Mouse (Mus musculus) frontal cortex, adult (tissue): Measurements from ENCODE around the gene Parp6.

Experiments used
- ATAC-seq: cut with Nextera tagmentation; 2 replicates; pipeline ENCODE4 v1.9.2; 2017; ENCODE audit warnings: mild to moderate bottlenecking, moderate library complexity, mixed read lengths; ENCODE audit not compliant: low TSS enrichment

Parp6 gene

DNA sequence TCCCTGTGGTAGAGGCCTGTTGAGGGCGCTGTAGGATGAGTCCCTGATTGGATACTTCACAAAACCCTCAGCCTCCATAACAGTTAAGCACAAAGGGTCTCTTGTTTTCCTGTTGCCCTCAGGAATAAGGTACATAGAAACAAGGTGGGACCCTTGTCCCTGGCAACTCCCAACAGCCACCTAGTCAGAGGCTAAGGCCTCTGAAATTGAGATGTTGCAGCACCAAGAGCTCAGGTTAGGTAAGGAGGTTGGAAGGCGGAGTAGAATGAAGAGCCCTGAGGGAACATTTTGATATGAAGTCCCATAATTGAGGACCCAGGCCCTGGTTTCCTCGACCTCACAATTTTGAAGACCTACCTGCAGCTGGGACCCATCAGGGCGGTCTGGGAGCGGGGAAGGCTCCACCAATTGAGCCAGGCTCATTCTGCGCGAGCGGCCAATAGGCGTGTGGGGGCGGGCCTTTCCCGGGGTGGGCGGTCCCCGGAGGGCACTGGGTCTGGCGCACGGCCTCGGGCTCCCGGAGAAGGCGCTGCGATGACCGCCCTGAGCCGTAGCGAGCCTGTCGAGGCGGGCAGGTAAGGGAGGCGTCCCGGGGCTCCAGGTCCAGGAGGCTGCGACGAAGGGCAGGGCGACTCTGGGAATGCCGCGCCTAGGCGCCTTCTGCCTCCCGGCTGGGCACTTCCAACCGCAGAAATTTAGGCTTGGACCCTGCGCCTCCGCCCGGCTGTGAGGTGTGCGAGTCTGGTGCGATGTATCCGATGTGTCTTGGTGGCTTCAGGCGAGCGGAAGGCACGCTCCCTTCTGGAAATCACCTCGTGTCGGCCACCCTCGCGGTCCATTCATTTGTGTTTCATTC lies 62.8 kb downstream of the Parp6 start, which contains the start of gene Gramd2:
Gene Gramd2, plus strand, starts transcription at position 467 of the 856 bp plus-strand sequence.
- peak; percentile 60 for ATAC-seq

DNA sequence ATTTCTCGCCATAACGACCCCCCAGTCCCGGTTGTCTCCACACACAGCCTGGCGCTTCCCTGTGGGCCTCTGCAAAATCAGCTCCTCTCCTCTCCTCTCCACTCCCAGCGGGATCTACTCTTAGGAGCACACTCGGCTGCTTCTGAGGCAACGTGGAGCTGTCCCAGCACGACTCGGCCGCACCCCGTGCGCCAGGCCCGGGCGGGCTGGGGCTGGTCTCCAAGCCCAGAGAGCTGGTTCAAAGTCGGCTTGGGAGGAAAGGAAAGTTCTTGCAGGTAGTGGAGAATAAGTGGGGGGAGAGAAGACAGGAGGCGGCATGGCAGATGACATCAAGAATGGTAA lies 63.4 kb downstream of the Parp6 start:
- peak; percentile 29; the same call in 1 of the 2 replicates for ATAC-seq

DNA sequence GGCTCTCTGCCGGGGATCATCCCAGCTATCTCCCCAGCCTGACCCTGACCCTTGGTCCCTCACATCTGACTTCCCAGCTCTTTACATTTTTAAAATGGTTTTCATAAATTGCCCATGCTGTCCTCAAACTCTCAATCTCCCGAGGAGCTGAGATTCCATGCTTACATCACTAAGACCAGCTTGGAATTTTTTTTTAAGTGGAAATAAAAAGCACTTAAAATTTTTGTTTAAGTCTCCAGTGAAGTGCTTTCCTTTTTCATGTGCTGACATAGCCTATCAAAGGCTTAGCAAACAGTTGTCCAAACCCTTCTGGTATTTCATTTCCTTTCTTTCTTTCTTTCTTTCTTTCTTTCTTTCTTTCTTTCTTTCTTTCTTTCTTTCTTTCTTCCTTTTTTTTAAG lies 66.9 kb downstream of the Parp6 start:
- no peak for ATAC-seq

DNA sequence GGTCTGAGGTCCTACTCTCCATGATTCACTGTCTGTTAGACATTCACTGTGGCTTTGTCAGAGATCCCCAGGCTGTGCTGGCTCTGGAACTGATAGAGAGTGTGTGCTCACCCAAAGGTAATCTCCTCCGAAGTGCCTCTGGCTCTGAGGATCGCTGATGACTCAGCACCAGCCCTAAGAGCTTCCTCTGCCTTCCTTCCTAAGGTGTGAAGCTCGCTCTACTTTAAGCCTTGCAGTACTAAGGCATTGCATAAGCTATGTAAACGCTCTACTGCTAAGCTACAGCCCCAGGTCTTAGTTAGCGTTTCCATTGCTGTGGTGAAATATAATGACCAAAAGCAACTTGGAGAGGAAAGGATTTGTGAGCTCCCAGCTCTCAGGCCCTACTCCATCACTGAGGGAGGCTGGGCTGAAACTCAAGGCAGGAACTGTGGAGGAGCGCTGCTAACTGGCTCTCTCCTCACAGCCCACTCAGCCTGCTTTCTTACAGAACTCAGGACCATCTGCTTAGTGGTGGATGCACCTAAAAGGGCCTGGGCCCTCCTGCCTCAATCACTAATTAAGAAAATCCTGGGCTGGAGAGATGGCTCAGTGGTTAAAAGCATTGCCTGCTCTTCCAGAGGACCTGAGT lies 70.4 kb downstream of the Parp6 start:
- ATAC-seq = peak; percentile 87

DNA sequence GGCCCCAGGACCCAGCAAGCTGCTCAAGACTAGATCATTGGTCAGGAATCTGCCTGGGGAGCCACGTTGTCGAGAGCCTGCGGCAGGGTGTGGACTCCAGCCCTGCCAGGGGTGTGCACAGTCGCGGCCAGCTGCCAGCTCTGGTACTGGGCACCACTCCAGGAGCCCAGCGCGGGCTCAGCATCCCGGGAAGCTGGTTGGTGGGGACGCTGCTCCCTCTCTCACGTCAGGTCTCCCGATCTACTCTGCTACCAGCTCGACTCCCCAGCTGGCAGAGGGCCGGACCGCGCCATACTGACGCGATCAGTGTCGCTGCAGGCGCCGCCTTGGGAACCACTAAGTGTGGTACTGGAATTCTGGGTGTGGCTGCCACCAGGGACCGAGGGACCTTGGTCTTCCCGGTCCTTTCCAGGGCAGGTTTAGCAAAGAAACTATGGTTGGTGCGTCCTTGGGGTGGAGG lies 74.6 kb downstream of the Parp6 start:
- ATAC-seq = peak; percentile 82

DNA sequence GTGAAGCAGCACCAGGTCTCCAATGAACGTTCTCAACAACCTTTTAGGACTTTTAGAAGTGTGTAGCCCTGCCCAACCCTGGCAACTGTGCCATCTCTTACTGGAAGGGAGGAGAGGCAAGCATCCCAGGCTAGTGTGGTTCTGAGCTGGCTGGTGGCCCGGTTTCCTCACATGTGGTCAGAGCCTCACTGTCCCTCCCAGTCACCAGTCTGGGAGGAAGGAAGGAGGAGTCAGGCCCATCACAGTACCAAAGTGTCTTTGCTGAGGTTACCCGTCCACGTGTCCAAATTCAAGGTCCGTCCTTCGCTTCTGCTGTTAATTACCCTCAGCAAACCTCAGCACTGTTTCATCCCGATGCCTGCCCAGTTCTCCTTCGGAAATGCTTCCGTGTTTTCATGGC lies 75.1 kb downstream of the Parp6 start:
- ATAC-seq = peak; percentile 59

DNA sequence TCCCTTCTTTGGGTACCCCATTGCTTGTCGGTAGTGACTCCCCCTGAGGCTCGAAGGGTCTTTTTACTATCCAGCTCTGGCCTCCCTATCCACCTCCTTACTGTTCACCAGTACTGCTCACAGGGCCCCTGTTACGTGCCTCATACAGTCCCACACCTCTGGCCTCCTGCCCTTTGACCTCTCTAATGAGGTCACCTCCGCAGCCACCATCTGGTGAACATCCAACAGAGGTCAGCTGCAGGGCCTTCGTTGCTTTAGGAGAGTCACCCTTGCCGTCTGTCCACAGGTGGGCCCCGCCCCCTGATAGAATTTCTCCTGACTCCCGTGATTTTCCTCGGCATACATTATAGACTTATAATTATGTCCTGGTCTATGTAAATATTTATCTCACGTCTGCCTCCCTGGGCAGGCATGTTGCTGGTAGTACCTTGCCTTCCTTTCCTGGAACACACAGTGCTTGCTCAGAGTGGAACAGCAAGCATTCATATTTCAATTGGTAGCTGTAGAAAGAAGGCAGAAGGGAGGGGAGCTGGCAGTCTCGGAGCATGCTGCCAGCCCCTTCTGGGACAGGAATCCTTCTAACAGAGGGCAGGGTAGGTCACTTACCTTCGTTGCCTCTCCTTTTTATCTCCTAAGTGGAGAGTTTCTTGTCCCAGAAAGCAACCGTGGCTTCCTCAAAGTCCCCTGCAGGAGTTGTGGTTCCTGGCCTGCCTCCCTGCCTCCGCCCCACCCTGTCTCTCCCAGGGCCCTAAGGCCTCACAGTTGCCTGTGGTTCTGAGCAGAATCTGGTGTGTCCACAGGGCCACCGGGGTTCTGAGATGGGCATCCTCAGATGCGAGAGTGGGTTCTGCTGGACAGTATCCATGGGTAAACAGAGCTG lies 77.7 kb downstream of the Parp6 start:
- no peak for ATAC-seq

DNA sequence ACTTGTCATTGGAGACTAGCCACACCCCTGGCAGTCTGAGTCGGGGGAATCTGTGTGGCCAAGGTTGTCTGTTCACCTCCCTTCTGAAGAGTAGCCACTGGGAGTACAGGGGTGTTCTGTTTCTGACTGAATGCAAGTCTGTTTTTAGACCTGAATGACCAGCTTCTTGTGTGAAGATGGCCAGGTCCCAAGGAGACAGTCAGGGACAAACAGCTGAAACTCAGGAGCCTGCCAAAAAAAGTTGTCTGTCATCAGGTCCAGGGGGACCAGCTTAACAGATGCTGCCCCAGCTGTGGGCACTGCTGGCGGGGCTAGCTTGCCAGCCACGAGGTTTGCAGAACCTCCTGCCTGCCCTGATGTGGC lies 78.3 kb downstream of the Parp6 start:
- ATAC-seq = no peak

DNA sequence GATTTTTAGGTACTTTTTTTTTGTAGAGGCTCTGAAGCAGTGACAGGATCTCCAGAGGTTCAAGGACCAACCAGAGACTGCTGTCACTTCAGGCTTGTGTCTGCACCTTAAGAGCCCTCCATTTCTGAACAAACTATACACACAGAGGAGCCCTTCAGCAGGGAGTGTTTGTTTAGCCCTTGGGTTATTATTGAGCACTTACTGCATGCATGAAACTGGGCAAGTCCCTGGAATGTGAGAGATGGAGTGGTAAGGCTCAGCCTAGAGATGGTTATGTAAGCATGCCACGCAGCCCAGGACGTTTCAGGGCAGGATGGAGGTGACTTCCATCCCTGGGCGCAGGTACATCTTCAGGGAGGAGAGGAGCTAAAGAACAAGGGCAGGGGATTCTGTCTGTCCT lies 79.3 kb downstream of the Parp6 start:
- no peak for ATAC-seq
